Mouse (Mus musculus): ENCODE measurements at regions not wholly inside any gene's neighbourhood (a gene's known extent, or its start where the extent isn't known, plus 50 kb on each side); places are given as distances from the start of the nearest gene placed in this dataset.

- DNase-seq (ENCODE audit: low read depth, low spot score) = no peak
Observed at GRCm38 (mm10) chr3:71590840-71591239, 1376.8 kb downstream of the Sis start.

GRCm38 (mm10) chr3:71563820-71564418 lies 1403.7 kb downstream of the Sis start:
- peak; percentile 19 for DNase-seq (ENCODE audit: low read depth, low spot score)

- no peak for DNase-seq (ENCODE audit: low read depth, low spot score)
Observed at GRCm38 (mm10) chr3:71562901-71563300, 1404.8 kb downstream of the Sis start.

DNA sequence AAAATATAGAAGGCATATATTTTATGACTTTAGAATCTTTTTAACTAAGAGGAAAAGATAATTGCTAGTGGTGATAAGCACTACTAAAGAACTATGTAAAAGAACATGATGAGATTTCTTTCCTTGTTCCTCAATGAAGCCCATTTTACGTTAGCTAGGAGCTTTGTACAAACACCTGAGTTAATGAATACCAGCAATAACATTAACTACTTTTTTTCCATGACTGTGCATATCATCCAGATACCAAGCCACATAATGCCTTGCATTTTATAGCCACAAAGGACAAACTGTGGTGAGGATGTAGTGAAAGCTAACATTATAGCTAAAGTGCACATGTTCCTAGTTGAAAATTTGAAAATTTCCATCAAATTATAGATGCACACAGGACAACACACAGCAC lies 1421.8 kb downstream of the Sis start:
- DNase-seq (ENCODE audit: low read depth, low spot score) = no peak

DNA sequence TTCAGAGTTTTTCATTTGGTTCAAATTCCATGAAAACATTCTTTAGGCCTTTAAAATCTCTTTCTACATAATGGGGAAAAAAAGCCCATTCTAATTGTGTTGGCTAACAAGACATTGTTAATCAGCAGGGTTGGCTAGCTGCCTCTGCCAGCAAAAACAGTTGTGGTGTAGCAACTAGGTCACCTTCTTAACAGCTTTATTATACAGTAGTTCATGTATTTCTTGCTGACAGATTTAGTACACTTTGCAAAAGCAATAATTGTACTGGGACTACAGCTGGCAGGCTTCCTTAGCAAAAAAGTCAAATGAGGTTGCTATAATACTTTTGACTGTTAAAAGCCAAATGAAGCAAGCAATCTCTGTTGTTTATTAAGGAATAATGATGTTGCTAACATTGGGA lies 1454.8 kb downstream of the Sis start:
- no peak for DNase-seq (ENCODE audit: low read depth, low spot score)
